Mouse (Mus musculus) limb, embryonic 10.5 days (tissue): ENCODE results near the gene Itm2b. TPM values are rescaled to one million over a fixed set of nuclear protein-coding genes. Genes with fewer than 3 reads are reported as not detected.

Experiments
- DNase-seq: peaks from one replicate; pipeline ENCODE4 v3.0.0-alpha.2; 2017; ENCODE audit warnings: low spot score
- H3K27ac ChIP-seq: fragments of 300-500 bp; sonication (generic); 2 replicates; pipeline ENCODE4 v1.5.1; 2016; ENCODE audit warnings: mild to moderate bottlenecking
- H3K27me3 ChIP-seq: fragments of 300-500 bp; sonication (generic); 2 replicates; pipeline ENCODE4 v1.6.1; 2016; ENCODE audit warnings: low read depth, mild to moderate bottlenecking; ENCODE audit not compliant: poor library complexity, severe bottlenecking
- H3K36me3 ChIP-seq: fragments of 300-500 bp; sonication (generic); 2 replicates; pipeline ENCODE4 v1.6.1; 2016; ENCODE audit warnings: mild to moderate bottlenecking, moderate library complexity
- H3K4me1 ChIP-seq: fragments of 300-500 bp; sonication (generic); 2 replicates; pipeline ENCODE4 v1.6.1; 2016
- H3K4me3 ChIP-seq: fragments of 300-500 bp; sonication (generic); 2 replicates; pipeline ENCODE4 v1.5.1; 2016; ENCODE audit warnings: mild to moderate bottlenecking, moderate library complexity
- H3K9me3 ChIP-seq: fragments of 300-500 bp; sonication (generic); replicated peaks from 2 replicates; pipeline ENCODE4 v1.6.1; 2016; ENCODE audit warnings: mild to moderate bottlenecking
- WGBS: fragments of 180-500 bp; shearing (Covaris S2); methylation state at CpG from one replicate; pipeline ENCODE4 v1.1.7; 2016; 5-methylcytosine and 5-hydroxymethylcytosine counted together
- polyA plus RNA-seq: library from polyadenylated mRNA; unstranded; fragments of >200 nt; fragmentation: Nextera tagmentation; extraction: Ambion mirVana; gene quantifications from 2 replicates; pipeline ENCODE4 v1.2.1, GENCODE M21; 2016

Itm2b gene
- polyA plus RNA-seq = 219 and 269 TPM in 2 replicates

DNA sequence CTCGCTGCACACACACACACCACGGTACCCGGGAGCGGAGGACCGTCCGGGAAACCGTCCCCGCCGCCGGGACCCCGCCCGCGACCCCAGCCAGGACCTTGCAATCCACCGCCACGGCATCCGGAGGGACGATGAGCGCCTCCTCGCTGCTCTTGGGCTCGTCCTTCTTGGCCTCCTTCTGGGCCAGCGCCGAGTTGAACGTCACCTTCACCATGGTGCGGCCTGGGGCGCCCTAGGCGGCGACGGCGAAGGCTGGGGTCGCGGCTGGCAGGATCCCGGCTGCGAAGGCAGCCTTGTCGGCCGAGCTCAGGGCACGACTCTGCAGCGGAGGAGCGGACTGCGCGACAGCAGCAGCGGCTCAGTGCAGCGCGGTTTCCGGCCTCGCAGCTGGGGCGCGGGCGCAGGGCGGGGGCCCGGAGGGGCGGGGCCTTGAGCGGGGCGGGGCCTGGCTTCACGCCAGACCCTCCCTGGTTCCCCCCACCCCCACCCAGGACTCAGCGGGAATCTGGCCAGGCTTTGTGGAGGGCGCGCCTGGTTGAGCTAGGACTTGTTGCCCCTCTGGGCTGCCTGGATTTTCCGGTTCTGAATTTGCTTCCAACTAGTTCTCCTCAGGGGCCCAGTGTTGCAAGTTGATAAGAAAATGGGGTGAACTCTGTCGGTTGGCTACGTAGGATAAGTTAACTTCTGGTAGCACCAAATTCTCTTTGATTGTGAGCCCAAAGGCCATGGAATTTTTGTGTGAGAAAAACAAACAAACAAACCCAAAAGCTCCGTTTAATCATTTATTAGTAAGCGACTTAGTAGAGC, at the start of gene Itm2b:
TSS of gene Itm2b (minus strand) at position 377 of the 807 bp plus-strand sequence.
- 1% methylated on average over 62 of the region's 62 CpGs for WGBS
- Histone ChIP-seq H3K9me3 (no peaks in the 10 kb centered on the region), H3K27ac (peak within 1 kb of the TSS; percentile 95)

DNA sequence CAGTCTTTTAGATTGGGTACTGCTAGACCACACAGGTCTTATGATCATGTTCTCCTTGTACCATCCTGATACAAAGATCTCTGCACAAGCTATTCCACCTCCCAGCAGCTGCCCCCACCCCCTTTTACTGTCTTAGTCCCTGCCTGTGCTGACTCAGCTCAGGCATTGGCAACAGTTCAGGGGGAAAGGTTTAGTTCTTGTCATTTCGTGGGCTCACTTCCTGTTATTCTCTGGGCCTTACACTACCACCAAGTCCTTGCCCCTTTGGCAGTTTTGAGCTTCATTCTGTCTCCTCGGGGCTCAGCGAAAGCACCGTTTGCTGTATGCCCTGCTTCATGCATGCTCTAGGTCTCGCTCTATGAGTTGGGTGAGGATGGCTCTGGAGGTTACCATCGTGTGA, 48.4 kb upstream of the Itm2b start:
- Histone ChIP-seq H3K27ac (no peak overlapping the region), H3K27me3 (no peaks in the 10 kb centered on the region), H3K36me3 (no peaks in the 10 kb centered on the region), H3K9me3 (no peaks in the 10 kb centered on the region), H3K4me3 (no peak overlapping the region), H3K4me1 (peaks cover 11% of the 10 kb centered on the region)
- DNase-seq = no peak
- 87% methylated on average over 6 of the region's 6 CpGs for WGBS

More for the DNA sequence above, at the start of gene Itm2b:
- DNase-seq = peak; percentile 93
- Histone ChIP-seq H3K4me1 (peaks cover 22% of the 10 kb centered on the region), H3K4me3 (peak within 1 kb of the TSS; percentile 92), H3K27me3 (no peaks in the 10 kb centered on the region), H3K36me3 (peaks cover 5% of the 10 kb centered on the region; the same call in 1 of the 2 replicates)

DNA sequence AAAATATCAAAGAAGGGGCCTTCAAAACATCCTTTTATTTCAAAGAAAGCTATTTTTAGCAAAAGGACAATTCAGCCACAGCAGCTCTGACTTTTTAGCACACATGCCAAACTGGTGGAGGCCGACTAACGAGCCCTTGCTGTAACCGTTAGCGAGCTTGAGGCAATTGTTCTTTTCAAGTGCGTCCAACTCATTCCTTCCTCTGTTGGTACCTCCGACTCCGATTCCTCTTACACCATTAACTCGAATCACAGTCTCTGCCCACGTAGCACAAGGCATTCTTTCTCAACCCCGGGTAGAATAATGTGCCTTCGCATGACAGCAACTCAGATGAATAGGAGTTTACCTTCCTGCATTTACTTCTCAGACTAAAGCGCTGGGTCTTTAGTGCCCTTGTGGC, 45.5 kb upstream of the Itm2b start:
- no peaks in the 10 kb centered on the region for H3K27me3 ChIP-seq
- peaks cover 17% of the 10 kb centered on the region for H3K4me1 ChIP-seq
- no peaks in the 10 kb centered on the region for H3K9me3 ChIP-seq
- no peak overlapping the region for H3K4me3 ChIP-seq
- H3K27ac ChIP-seq = 0 out of 2 replicates have a peak overlapping the region, but pooled peaks have one; percentile 19
- 61% methylated on average over 12 of the region's 12 CpGs for WGBS
- no peak for DNase-seq
- H3K36me3 ChIP-seq = no peaks in the 10 kb centered on the region

DNA sequence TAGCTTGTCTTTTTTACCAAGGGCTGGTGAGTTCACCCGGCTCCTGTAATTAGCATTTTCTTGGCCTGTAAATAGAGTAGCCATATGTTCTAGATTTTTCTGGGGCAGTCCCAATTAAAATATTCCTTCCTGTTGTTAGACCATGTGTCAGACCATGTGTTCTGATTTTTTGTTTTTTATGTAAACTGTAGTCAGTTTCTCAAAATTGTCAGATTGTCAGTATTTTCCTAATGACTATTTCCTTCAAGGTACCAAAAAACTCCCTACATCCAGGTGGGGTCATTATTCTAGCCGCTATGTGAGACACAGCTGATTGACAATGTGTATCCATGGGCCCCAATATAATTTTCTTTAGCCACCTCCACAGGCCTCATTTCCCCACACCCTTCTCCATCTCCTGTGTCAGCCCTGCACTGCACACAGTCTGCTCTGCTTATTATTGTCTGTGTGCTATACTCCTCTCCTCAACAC, 40.5 kb upstream of the Itm2b start:
- no peak for DNase-seq
- H3K4me1 ChIP-seq = peaks cover 33% of the 10 kb centered on the region
- WGBS = 59% methylated on average over 2 of the region's 2 CpGs
- no peak overlapping the region for H3K4me3 ChIP-seq
- no peaks in the 10 kb centered on the region for H3K36me3 ChIP-seq
- H3K9me3 ChIP-seq = no peaks in the 10 kb centered on the region
- H3K27ac ChIP-seq = 0 out of 2 replicates have a peak overlapping the region, but pooled peaks have one; percentile 21
- no peaks in the 10 kb centered on the region for H3K27me3 ChIP-seq

DNA sequence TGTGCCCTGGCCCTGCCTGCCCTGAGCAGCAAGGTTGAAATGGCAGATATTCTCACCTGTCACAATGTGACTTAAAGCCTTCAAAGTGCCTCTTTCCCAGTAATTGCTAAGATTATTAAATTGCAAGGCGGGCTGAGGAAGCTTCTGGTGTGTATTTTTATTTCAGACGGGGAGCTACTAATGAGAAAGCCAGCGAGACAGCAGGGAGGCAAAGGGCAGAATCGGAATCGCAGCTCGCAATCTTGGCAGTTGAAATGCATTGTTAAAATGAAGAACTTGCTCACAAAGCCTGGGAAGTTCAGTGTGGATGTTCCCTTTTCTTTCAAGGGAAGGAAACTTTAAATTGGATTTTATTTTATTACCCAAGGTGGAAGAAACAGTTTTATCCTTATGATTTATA, 39.9 kb upstream of the Itm2b start:
- Histone ChIP-seq H3K4me3 (no peak overlapping the region), H3K9me3 (no peaks in the 10 kb centered on the region), H3K4me1 (peaks cover 33% of the 10 kb centered on the region), H3K27ac (no peak overlapping the region), H3K27me3 (no peaks in the 10 kb centered on the region), H3K36me3 (no peaks in the 10 kb centered on the region)
- WGBS = 49% methylated on average over 6 of the region's 6 CpGs
- DNase-seq = no peak

DNA sequence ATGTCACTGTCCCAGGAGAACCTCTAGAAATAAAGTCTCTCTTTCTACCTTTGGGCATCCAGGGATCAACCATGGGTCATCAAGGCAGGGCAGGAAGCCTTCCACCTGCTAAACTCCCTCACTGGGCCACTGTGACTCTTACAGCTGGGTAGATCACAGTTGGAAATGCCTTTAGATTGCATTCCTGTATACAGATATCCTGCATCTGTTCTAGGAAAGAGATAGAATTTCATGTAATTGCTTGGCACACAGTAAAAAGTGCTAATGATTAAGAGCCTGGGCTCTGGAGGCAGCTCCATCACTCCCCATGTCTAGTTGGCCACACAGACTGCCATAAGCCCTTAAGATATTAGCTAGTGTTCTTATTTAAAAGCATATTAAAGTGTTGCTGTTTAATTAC, 38.5 kb upstream of the Itm2b start:
- no peaks in the 10 kb centered on the region for H3K36me3 ChIP-seq
- H3K9me3 ChIP-seq = no peaks in the 10 kb centered on the region
- no peak overlapping the region for H3K4me3 ChIP-seq
- DNase-seq = no peak
- H3K27ac ChIP-seq = no peak overlapping the region
- H3K27me3 ChIP-seq = no peaks in the 10 kb centered on the region
- H3K4me1 ChIP-seq = peaks cover 33% of the 10 kb centered on the region

DNA sequence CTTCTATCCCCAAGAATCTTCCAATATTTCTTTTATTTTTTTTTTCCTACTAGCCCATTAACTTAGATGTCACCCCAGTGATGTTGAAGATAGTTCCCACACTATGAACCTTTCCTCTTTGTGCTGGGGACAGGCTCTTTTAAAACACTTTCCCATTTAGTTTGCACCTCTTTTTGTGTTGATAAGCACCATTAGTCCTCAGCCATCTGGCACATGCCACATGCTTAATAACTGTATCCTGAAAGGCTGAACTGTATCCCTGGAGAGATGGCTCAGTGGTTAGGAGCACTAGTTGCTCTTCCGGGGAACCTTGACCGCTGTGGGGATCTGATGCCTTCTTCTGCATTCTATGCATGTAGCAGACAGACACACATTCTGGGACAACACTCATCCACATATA, 37.5 kb upstream of the Itm2b start:
- Histone ChIP-seq H3K36me3 (no peaks in the 10 kb centered on the region), H3K27ac (no peak overlapping the region), H3K9me3 (no peaks in the 10 kb centered on the region), H3K27me3 (no peaks in the 10 kb centered on the region), H3K4me3 (no peak overlapping the region), H3K4me1 (peaks cover 34% of the 10 kb centered on the region)
- DNase-seq = no peak
- WGBS = 97% methylated on average over 2 of the region's 2 CpGs

DNA sequence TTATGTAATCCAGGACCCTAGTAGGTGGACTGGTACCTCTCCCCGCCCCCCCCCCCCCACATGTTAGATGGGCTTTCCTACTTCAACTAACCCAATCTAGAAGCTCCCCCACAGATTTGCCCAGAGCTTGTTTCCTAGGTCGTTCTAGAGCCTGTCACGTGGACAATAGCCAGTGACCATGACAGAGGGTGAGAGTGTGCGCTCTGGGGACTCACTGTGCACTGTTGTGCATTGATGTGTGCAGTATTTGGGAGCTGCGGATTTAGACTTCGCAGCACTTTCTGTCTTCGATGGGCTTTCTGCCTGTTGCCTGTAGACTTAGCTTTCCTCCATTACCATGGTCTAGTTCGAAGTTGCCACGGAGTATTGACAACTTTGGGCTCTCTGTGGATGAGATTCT, 36.5 kb upstream of the Itm2b start:
- no peak overlapping the region for H3K27ac ChIP-seq
- no peaks in the 10 kb centered on the region for H3K9me3 ChIP-seq
- peaks cover 44% of the 10 kb centered on the region for H3K4me1 ChIP-seq
- WGBS = 89% methylated on average over 9 of the region's 9 CpGs
- H3K27me3 ChIP-seq = no peaks in the 10 kb centered on the region
- DNase-seq = no peak
- H3K4me3 ChIP-seq = no peak overlapping the region
- H3K36me3 ChIP-seq = no peaks in the 10 kb centered on the region

DNA sequence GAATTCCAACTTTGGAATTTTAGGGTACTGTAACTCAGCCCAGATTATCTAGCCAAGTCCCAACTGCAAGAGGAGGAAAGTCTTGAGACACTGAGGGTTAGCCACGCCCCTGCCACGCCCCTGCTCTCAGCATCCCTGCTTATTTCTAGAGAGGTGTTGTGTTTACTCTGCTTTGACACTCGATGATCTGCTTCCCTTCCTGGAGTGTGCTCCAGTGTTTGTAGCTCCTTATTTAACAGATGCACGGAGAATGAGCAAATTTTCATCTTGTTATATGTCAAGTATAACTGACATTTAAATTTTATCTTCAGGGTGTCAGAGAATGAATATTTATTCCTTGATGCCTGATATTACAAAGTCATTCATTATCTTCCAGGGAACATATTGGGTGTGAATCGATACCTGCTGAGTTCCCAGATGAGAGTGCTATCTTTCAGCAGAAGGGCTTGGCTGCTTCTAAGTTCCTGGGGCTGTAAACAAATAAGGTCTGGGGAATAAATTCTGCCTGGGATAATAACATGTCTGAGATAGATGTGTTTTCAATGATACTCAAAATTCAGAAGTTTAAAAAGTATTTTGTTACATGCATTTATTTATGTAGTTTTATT, 35.2 kb upstream of the Itm2b start:
- no peak overlapping the region for H3K4me3 ChIP-seq
- WGBS = 24% methylated on average over 5 of the region's 5 CpGs

DNA sequence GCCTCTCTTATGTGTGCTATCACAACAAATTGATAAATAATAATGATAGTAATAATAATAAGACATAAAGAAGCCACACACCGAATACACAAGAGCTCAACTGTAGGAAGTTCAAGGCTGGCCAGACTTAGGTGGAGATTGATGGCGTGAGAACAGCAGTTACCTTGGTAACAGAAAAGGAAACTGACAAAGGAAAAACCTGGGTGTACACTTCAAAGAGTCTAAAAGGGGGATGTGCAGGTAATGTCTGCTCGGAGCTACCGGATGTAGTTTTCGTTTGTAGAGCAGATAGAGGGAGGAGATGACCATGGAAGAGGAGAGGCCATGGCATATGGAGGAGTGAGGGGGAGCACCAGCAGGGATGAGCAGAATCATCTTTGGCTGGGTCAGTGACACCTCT, 31.4 kb upstream of the Itm2b start:
- no peak for DNase-seq
- Histone ChIP-seq H3K36me3 (no peaks in the 10 kb centered on the region), H3K27me3 (no peaks in the 10 kb centered on the region), H3K27ac (peak overlapping the region; percentile 86), H3K4me1 (peaks cover 44% of the 10 kb centered on the region), H3K9me3 (no peaks in the 10 kb centered on the region), H3K4me3 (no peak overlapping the region)
- WGBS = 87% methylated on average over 5 of the region's 5 CpGs

More for the DNA sequence above, 35.2 kb upstream of the Itm2b start:
- Histone ChIP-seq H3K9me3 (no peaks in the 10 kb centered on the region), H3K27me3 (no peaks in the 10 kb centered on the region), H3K36me3 (no peaks in the 10 kb centered on the region), H3K27ac (no peak overlapping the region), H3K4me1 (peaks cover 49% of the 10 kb centered on the region)
- DNase-seq = no peak

DNA sequence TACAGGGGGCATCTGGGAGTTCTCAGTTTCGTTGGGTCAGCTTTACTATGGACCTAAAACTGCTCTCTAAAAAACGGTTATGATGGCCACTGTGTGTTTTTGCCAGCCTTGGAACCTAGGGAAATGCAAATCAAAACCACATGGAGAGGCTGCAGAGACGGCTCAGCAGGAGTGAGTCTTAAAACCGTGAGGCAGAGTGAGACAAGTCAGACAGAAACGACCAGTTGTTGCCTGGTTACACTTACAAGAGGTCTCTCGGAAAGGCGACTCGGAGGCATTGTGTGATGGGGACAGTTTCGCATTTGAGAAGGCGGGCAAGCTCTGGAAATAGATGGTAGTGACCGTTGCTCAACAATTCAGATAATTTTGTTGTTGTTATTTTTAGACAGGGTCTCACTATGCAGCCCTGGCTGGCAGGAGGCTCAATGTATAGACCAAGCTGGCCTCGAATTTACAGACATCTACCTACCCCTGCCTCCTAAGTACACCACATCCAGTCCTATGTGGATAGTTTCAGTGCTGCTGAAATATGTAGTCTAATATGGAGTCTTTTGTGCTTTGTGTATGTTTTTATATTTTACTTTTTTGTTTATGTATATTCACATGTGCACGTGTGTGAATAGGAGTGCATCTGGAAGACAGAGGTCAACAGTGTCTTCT, 30.4 kb upstream of the Itm2b start:
- peak overlapping the region; percentile 24 for H3K4me3 ChIP-seq
- 24% methylated on average over 13 of the region's 13 CpGs for WGBS
- H3K36me3 ChIP-seq = no peaks in the 10 kb centered on the region
- peaks cover 44% of the 10 kb centered on the region for H3K4me1 ChIP-seq
- peak overlapping the region; percentile 86 for H3K27ac ChIP-seq
- H3K9me3 ChIP-seq = no peaks in the 10 kb centered on the region
- DNase-seq = peak; percentile 68
- H3K27me3 ChIP-seq = no peaks in the 10 kb centered on the region

DNA sequence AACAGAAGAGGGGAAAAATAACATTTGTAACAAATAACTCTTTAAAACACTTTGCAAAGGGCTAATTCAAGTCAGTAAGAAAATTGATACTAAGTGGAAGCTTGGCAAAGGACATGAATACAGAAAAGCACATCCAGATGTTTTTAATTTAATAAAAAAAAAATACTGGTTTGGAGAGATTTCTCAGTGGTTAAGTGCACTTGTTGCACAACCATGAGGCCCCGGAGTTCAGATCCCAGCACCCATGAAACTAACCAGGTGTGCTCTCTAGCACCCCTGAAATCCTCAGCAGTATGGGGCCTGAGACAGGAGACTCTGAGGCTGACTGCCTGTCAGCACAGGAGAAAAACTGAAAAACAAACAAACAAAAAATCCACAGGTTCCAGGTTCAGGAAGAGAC, 26.6 kb upstream of the Itm2b start:
- Histone ChIP-seq H3K27ac (0 out of 2 replicates have a peak overlapping the region, but pooled peaks have one; percentile 61), H3K9me3 (no peaks in the 10 kb centered on the region), H3K4me1 (peaks cover 26% of the 10 kb centered on the region), H3K4me3 (no peak overlapping the region), H3K36me3 (no peaks in the 10 kb centered on the region), H3K27me3 (no peaks in the 10 kb centered on the region)
- DNase-seq = no peak
- 60% methylated on average over 1 of the region's 1 CpGs for WGBS

DNA sequence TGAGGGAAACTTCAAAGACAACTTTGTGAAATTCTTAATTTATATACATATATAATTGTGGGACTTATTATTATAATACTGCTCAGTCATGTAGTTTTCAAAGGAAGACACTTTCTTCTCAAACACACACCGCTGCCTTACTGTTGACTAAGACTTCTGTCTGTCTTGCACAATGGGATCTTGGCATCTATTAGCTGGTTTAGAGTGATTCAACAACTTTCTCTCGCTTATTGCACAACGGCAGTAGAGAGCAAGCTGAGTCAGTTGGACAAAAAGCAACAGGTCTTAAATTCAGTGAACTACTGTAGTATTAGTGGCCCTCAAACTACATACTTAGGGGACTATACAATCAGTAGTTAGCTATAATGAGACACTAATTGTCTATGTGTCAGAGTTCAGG, 25.0 kb upstream of the Itm2b start:
- no peaks in the 10 kb centered on the region for H3K27me3 ChIP-seq
- no peak overlapping the region for H3K27ac ChIP-seq
- H3K9me3 ChIP-seq = no peaks in the 10 kb centered on the region
- DNase-seq = no peak
- peaks cover 10% of the 10 kb centered on the region for H3K4me1 ChIP-seq
- H3K36me3 ChIP-seq = no peaks in the 10 kb centered on the region
- H3K4me3 ChIP-seq = no peak overlapping the region
- WGBS = 90% methylated on average over 3 of the region's 3 CpGs
